Mouse (Mus musculus) heart, embryonic 14.5 days (tissue): ENCODE measurements around the gene Zbtb32. TPM values are rescaled to one million over a fixed set of nuclear protein-coding genes. Genes with fewer than 3 reads are reported as not detected.

Experiments
- ATAC-seq: fragments of 200-750 bp; cut with Nextera tagmentation; 2 replicates; pipeline ENCODE4 v1.8.0; 2017; ENCODE audit warnings: low read depth, moderate TSS enrichment; ENCODE audit not compliant: insufficient number of reproducible peaks, insufficient read depth, low FRiP score
- H3K27ac ChIP-seq, 2 experiments: fragments of 200-500 bp in 1 of 2; fragments of 300-500 bp in 1 of 2; sonication (generic) in 1 of 2; replicated peaks in 1 of 2; 2 replicates each; pipeline ENCODE4 v1.5.1; 2012 to 2014; ENCODE audit warnings: low read depth in 2 of 2, low read length in 2 of 2, control low read depth in 1 of 2, mild to moderate bottlenecking in 1 of 2, mixed read lengths in 1 of 2; ENCODE audit not compliant: control insufficient read depth in 1 of 2, insufficient read depth in 1 of 2
- H3K27me3 ChIP-seq: fragments of 300-500 bp; sonication (generic); 2 replicates; pipeline ENCODE4 v1.6.1; 2014; ENCODE audit warnings: mild to moderate bottlenecking, low read length, control low read depth; ENCODE audit not compliant: control insufficient read depth, insufficient read depth
- H3K36me3 ChIP-seq: fragments of 300-500 bp; sonication (generic); 2 replicates; pipeline ENCODE4 v1.6.1; 2014; ENCODE audit warnings: mild to moderate bottlenecking, control low read depth, low read length, mixed read lengths; ENCODE audit not compliant: control insufficient read depth, insufficient read depth
- H3K4me1 ChIP-seq, 2 experiments: fragments of 200-500 bp in 1 of 2; fragments of 300-500 bp in 1 of 2; sonication (generic) in 1 of 2; 2 replicates each; pipeline ENCODE4 v1.6.1; 2012 to 2014; ENCODE audit warnings: low read length in 2 of 2, control low read depth in 1 of 2, mixed read lengths in 1 of 2; ENCODE audit not compliant: control insufficient read depth in 2 of 2, insufficient read depth in 2 of 2
- H3K4me2 ChIP-seq: fragments of 300-500 bp; sonication (generic); 2 replicates; pipeline ENCODE4 v1.6.1; 2014; ENCODE audit warnings: mild to moderate bottlenecking, low read length
- H3K4me3 ChIP-seq, 2 experiments: fragments of 200-500 bp in 1 of 2; fragments of 300-500 bp in 1 of 2; sonication (generic) in 1 of 2; 2 replicates each; pipeline ENCODE4 v1.5.1; 2012 to 2014; ENCODE audit warnings: low read length in 2 of 2, mild to moderate bottlenecking in 2 of 2, control low read depth in 1 of 2, low read depth in 1 of 2, moderate library complexity in 1 of 2; ENCODE audit not compliant: control insufficient read depth in 1 of 2, insufficient read depth in 1 of 2
- H3K9ac ChIP-seq: fragments of 300-500 bp; sonication (generic); 2 replicates; pipeline ENCODE4 v1.6.1; 2014; ENCODE audit warnings: mild to moderate bottlenecking, low read length
- H3K9me3 ChIP-seq: fragments of 300-500 bp; sonication (generic); 2 replicates; pipeline ENCODE4 v1.6.1; 2016; ENCODE audit warnings: low read length, control low read depth; ENCODE audit not compliant: control insufficient read depth
- WGBS: fragments of 180-500 bp; shearing (Covaris S2); extraction: QIAGEN DNeasy Blood & Tissue Kit; methylation state at CpG from one replicate; pipeline ENCODE4 v1.1.7; 2014; 5-methylcytosine and 5-hydroxymethylcytosine counted together
- polyA plus RNA-seq: library from polyadenylated mRNA; unstranded; fragments of >200 nt; fragmentation: Nextera tagmentation; extraction: Ambion mirVana; gene quantifications from 2 replicates; pipeline ENCODE4 v1.2.1, GENCODE M21; 2014

Zbtb32 gene
- polyA plus RNA-seq, 1 experiment from 2014 or later, result 0.11 TPM

DNA sequence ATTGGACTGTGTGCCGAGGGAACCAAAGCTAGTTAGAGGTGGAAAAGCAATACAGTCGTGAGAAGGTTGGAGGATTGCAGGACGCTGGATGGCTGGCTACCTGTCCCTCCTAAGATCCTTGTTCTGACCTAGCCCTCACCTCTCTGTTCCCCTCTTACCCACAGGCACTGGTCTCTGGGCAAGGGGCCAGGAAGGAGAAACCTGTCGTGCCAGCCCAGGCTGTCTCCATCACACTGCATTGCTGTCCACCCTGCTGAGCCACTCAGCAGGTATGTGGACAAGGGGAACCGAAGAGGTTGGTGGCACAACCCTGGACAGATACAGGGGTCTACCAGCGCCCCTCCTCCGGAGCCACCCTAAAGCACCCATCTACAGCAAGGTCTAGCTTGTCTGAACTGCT, 1.9 kb upstream of the Zbtb32 start:
- no peaks in the 10 kb centered on the region for H3K9me3 ChIP-seq
- no peaks in the 10 kb centered on the region for H3K36me3 ChIP-seq
- no peak overlapping the region for H3K4me3 ChIP-seq
- peaks cover 9 to 11% of the 10 kb centered on the region in 2 experiments for H3K4me1 ChIP-seq
- no peaks in the 10 kb centered on the region for H3K27me3 ChIP-seq
- H3K4me2 ChIP-seq, result peak overlapping the region; percentile 48; the same call in 1 of the 2 replicates
- peak overlapping the region in 1 of 2 experiments; percentile 19; a peak in 1 of 4 replicates for H3K27ac ChIP-seq
- peak overlapping the region; percentile 52; the same call in 1 of the 2 replicates for H3K9ac ChIP-seq
- 0 out of 2 replicates have a peak, but pooled peaks have one; percentile 10 for ATAC-seq
- WGBS, result 63% methylated on average over 7 of the region's 7 CpGs

DNA sequence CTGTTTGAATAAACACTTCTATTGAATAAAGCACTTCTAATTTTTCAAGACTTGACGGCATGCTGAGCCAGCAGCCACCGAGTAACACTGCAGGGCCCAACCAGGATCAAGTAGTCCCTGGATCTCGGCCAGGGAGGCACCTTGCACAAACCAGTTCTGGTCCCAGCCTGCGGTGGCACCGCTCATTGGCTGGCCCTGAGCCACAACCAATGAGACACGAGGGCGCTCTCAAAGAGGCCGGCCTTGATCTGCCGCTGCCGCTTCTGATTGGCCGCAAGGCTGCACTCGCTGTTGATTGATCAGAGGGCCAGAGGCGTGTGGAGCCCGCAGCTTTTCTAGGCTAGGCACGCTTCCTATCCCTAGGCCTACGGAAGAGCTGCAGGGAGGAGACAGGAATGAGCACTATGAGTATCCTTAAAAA, 1.2 kb upstream of the Zbtb32 start:
- H3K4me2 ChIP-seq, result peak overlapping the region; percentile 48
- peaks cover 9 to 11% of the 10 kb centered on the region in 2 experiments for H3K4me1 ChIP-seq
- under 1% methylated on average over 16 of the region's 16 CpGs for WGBS
- H3K9ac ChIP-seq, result peak overlapping the region; percentile 52; the same call in 1 of the 2 replicates
- no peaks in the 10 kb centered on the region for H3K36me3 ChIP-seq
- H3K27ac ChIP-seq, result peak overlapping the region in 1 of 2 experiments; percentile 19; a peak in 2 of 4 replicates
- ATAC-seq, result peak; percentile 86
- H3K4me3 ChIP-seq, result no peak overlapping the region
- H3K9me3 ChIP-seq, result no peaks in the 10 kb centered on the region
- no peaks in the 10 kb centered on the region for H3K27me3 ChIP-seq

DNA sequence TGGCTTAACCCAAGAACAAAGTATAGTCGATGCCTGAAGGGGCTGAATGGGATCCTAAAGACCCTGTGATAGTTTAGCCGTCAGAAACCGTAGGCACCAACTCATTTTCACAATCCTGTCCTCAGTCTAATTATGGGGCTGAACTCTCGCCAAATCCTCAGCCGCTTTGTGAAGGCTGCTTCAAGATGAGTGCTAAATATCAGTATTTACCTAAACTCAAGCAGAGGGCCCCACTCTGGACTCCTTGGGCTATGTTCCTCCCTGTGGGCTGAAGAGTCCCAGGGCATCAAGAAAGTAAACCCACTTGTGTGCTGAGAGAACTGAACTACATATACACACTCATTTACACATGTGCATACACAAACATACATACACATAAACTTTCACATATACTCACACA, 1.9 kb downstream of the Zbtb32 start:
- no peak overlapping the region for H3K9ac ChIP-seq
- no peak overlapping the region for H3K4me2 ChIP-seq
- H3K4me1 ChIP-seq, result peaks cover 7 to 11% of the 10 kb centered on the region in 2 experiments
- 76% methylated on average over 5 of the region's 5 CpGs for WGBS
- H3K36me3 ChIP-seq, result no peaks in the 10 kb centered on the region
- H3K27me3 ChIP-seq, result peaks cover 5% of the 10 kb centered on the region
- no peak overlapping the region for H3K27ac ChIP-seq
- ATAC-seq, result no peak
- no peaks in the 10 kb centered on the region for H3K9me3 ChIP-seq
- H3K4me3 ChIP-seq, result no peak overlapping the region

DNA sequence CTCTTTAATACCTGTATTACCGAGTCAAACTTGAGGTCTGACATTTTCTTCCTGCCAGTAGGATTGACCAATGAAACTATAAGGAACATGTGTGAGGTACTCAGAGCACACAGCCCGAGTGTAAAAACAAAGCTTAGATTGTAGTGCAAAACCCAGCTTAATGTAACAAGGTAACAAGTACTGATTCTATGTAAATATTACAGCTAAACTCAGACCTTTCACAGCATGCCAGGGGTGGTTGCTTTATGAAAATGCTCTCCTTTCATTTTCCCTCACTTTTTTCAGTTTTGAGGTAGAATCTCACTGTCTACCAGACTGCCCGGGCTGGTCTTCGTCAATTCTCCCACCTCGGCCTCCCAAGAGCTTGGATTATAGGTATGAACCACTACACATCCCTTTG, 2.6 kb downstream of the Zbtb32 start:
- H3K4me3 ChIP-seq, result no peak overlapping the region
- no peaks in the 10 kb centered on the region for H3K36me3 ChIP-seq
- no peak overlapping the region for H3K27ac ChIP-seq
- 69% methylated on average over 5 of the region's 5 CpGs for WGBS
- ATAC-seq, result no peak
- peaks cover 7 to 11% of the 10 kb centered on the region in 2 experiments for H3K4me1 ChIP-seq
- no peaks in the 10 kb centered on the region for H3K9me3 ChIP-seq
- H3K9ac ChIP-seq, result no peak overlapping the region
- H3K27me3 ChIP-seq, result peaks cover 5% of the 10 kb centered on the region
- no peak overlapping the region for H3K4me2 ChIP-seq

DNA sequence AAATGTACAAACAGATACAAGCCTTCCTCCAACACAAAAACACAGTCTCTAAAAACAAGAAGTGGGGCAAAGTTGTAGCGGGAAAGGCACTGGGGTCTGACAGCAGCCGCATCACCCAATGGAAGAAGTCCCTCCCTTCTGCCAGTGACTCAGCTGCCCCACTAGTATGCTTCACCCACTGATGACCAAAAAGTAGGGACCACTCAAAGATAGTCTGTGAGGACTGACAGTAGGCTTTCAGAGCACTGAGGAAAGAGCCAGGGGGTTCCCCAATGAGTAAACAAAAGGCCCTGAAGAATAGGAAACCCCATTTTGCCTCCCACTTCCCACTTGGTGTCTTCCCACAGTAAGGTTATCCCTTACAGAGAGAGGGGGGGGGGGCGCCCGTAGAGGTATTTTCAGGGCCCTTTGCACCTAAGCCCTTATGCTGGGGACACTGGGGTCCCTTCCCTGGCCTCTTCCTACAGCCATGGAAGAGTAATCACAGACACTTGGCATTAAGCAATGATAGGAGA, 4.1 kb downstream of the Zbtb32 start:
- 58% methylated on average over 4 of the region's 4 CpGs for WGBS
- Histone ChIP-seq H3K4me2 (no peak overlapping the region), H3K27me3 (peaks cover 5% of the 10 kb centered on the region), H3K36me3 (no peaks in the 10 kb centered on the region), H3K4me3 (no peak overlapping the region), H3K27ac (no peak overlapping the region), H3K9ac (no peak overlapping the region), H3K9me3 (no peaks in the 10 kb centered on the region), H3K4me1 (peaks cover 0 to 6% of the 10 kb centered on the region in 2 experiments; a peak in 3 of 4 replicates)
- no peak for ATAC-seq

DNA sequence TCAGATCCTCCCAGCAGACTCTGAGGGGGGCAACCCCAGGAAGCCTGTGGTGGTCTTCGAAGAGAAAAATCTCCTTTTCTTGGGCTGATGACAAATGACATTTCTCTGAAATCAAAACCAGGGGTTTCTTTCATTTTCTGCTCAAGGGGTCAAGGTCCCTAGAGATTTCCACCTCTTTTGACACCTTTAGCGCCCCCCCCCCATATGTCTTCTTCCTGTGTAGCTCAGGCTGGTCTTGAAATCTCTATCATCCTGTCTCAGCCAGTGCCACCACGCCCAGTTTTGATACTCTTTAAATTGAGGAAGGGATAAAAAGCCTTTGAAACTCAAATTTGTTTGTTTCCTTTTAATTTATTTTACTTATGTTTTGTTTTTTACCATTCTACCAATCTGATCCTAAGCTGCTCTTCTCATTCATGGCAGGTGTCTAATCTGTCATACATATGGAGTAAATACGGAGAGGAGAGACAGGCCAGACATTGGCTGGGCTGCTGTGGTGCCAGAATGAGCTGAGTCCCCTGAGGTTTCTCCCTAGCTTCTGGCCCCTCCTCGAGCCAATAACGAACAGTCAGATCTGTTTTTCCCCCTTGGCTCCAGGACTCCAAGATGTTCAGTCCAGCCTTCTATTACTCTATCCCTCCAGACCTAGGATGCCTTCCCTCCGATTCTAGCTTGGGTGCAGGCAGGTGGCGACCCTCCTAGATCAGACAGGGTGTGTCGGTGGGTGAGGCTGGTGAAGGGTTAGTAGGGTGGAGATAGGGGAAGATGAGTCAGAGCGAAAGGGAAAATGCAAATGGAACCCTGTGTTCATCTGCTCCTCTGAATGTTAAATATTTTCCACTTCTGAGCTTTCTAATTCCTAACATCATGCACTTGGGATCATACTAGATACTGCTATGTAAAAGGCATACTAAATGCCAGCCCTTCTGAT, 4.9 kb downstream of the Zbtb32 start:
- peaks cover 0 to 6% of the 10 kb centered on the region in 2 experiments; a peak in 1 of 4 replicates for H3K4me1 ChIP-seq
- no peak overlapping the region for H3K4me2 ChIP-seq
- WGBS, result 68% methylated on average over 10 of the region's 10 CpGs
- H3K9me3 ChIP-seq, result no peaks in the 10 kb centered on the region
- H3K36me3 ChIP-seq, result no peaks in the 10 kb centered on the region
- H3K27me3 ChIP-seq, result peaks cover 5% of the 10 kb centered on the region
- ATAC-seq, result no peak
- H3K9ac ChIP-seq, result no peak overlapping the region
- H3K27ac ChIP-seq, result no peak overlapping the region
- no peak overlapping the region for H3K4me3 ChIP-seq

DNA sequence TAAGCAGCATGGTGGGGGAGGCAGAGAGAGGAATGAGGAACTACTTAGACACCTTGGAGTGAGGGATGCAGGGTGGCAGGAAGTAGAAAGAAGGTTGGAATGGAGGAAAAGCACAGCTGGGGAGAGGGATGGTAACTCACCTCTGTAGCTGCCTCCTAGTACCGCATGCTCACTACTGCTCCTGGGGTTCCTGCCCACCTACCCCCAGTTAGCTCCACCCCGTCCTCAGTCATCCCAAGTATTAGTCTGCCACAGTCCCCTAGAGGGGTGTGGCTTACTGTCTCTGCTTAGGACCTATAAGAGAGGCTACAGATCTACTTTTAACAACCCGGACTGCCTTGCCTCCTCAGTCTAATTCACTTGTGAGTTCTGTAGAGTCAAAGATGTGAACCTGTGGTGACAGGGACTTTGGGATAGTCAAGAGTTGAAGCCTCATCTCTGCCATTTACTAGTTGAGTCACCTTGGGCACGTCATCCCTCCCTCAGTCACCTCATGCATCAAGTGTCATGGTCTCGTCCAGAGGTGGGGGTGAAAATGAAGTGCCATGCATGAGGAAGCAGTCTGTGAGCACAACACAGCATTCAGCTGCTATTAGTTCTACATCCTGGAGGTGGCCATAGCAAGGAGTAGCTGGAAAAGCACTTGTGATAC, 5.8 kb downstream of the Zbtb32 start:
- Histone ChIP-seq H3K9me3 (no peaks in the 10 kb centered on the region), H3K27me3 (peaks cover 5% of the 10 kb centered on the region), H3K4me3 (no peak overlapping the region), H3K36me3 (no peaks in the 10 kb centered on the region), H3K4me1 (peaks cover 0 to 6% of the 10 kb centered on the region in 2 experiments; a peak in 1 of 4 replicates), H3K9ac (no peak overlapping the region), H3K4me2 (no peak overlapping the region), H3K27ac (no peak overlapping the region)
- ATAC-seq, result no peak
- 45% methylated on average over 5 of the region's 5 CpGs for WGBS
